Mouse (Mus musculus) stomach, embryonic 14.5 days (tissue): ENCODE results near the gene Ctu2. TPM values are rescaled to one million over a fixed set of nuclear protein-coding genes. Genes with fewer than 3 reads are reported as not detected.

Source experiments
- ATAC-seq: fragments of 200-750 bp; cut with Nextera tagmentation; 2 replicates; pipeline ENCODE4 v1.8.0; 2017; ENCODE audit warnings: low read depth, moderate TSS enrichment; ENCODE audit not compliant: insufficient number of reproducible peaks, insufficient read depth, low FRiP score
- H3K27ac ChIP-seq: fragments of 300-500 bp; sonication (generic); 2 replicates; pipeline ENCODE4 v1.5.1; 2014; ENCODE audit warnings: mild to moderate bottlenecking, low read length, moderate library complexity, mixed read lengths
- H3K27me3 ChIP-seq: fragments of 300-500 bp; sonication (generic); 2 replicates; pipeline ENCODE4 v1.6.1; 2014; ENCODE audit warnings: low read length, control low read depth, mixed read lengths; ENCODE audit not compliant: control insufficient read depth, insufficient read depth
- H3K36me3 ChIP-seq: fragments of 300-500 bp; sonication (generic); 2 replicates; pipeline ENCODE4 v1.6.1; 2014; ENCODE audit warnings: mild to moderate bottlenecking, control low read depth, low read length, moderate library complexity, mixed read lengths; ENCODE audit not compliant: control insufficient read depth, insufficient read depth
- H3K4me1 ChIP-seq: fragments of 300-500 bp; sonication (generic); 2 replicates; pipeline ENCODE4 v1.6.1; 2014; ENCODE audit warnings: low read length, control low read depth, mixed read lengths; ENCODE audit not compliant: control insufficient read depth, insufficient read depth
- H3K4me2 ChIP-seq: fragments of 300-500 bp; sonication (generic); replicated peaks from 2 replicates; pipeline ENCODE4 v1.6.1; 2014; ENCODE audit warnings: low read depth, low read length, control low read depth
- H3K4me3 ChIP-seq: fragments of 300-500 bp; sonication (generic); 2 replicates; pipeline ENCODE4 v1.5.1; 2014; ENCODE audit warnings: low read depth, low read length, control low read depth
- H3K9ac ChIP-seq: fragments of 300-500 bp; sonication (generic); replicated peaks from 2 replicates; pipeline ENCODE4 v1.6.1; 2014; ENCODE audit warnings: low read depth, mild to moderate bottlenecking, control low read depth, low read length, moderate library complexity, mixed read lengths
- H3K9me3 ChIP-seq: fragments of 300-500 bp; sonication (generic); 2 replicates; pipeline ENCODE4 v1.6.1; 2016; ENCODE audit warnings: low read depth, low read length, control low read depth; ENCODE audit not compliant: control insufficient read depth
- WGBS: fragments of 180-500 bp; shearing (Covaris S2); extraction: QIAGEN DNeasy Blood & Tissue Kit; methylation state at CpG from one replicate; pipeline ENCODE4 v1.1.7; 2014; 5-methylcytosine and 5-hydroxymethylcytosine counted together
- microRNA-seq: library from miRNA; unstranded; fragments of <30 nt; microRNA quantifications from one replicate; pipeline ENCODE4, GENCODE M21; 2016
- polyA plus RNA-seq: library from polyadenylated mRNA; unstranded; fragments of >200 nt; fragmentation: Nextera tagmentation; extraction: Ambion mirVana; gene quantifications from 2 replicates; pipeline ENCODE4 v1.2.1, GENCODE M21; 2014

Gene Ctu2
- polyA plus RNA-seq, 1 experiment from 2014 or later, result 54.0 TPM

GRCm38 (mm10) chr8:122527937-122528336, 52.0 kb downstream of the Ctu2 start:
- H3K4me2 ChIP-seq, result no peak overlapping the region
- peaks cover 39% of the 10 kb centered on the region for H3K4me1 ChIP-seq
- ATAC-seq, result no peak
- WGBS, result 93% methylated on average over 3 of the region's 3 CpGs
- H3K27me3 ChIP-seq, result no peaks in the 10 kb centered on the region
- no peak overlapping the region for H3K9ac ChIP-seq
- no peak overlapping the region for H3K4me3 ChIP-seq
- no peaks in the 10 kb centered on the region for H3K36me3 ChIP-seq
- H3K9me3 ChIP-seq, result no peaks in the 10 kb centered on the region
- H3K27ac ChIP-seq, result no peak overlapping the region

- no peak overlapping the region for H3K9ac ChIP-seq
- H3K27ac ChIP-seq, result no peak overlapping the region
- peaks cover 27% of the 10 kb centered on the region for H3K4me1 ChIP-seq
- H3K4me2 ChIP-seq, result no peak overlapping the region
- no peaks in the 10 kb centered on the region for H3K27me3 ChIP-seq
- no peaks in the 10 kb centered on the region for H3K36me3 ChIP-seq
- ATAC-seq, result no peak
- WGBS, result 87% methylated on average over 4 of the region's 4 CpGs
- H3K9me3 ChIP-seq, result no peaks in the 10 kb centered on the region
- no peak overlapping the region for H3K4me3 ChIP-seq
Observed at GRCm38 (mm10) chr8:122529159-122529558, 53.2 kb downstream of the Ctu2 start.

- Histone ChIP-seq H3K4me3 (no peak overlapping the region), H3K36me3 (no peaks in the 10 kb centered on the region), H3K4me2 (no peak overlapping the region), H3K4me1 (peaks cover 14% of the 10 kb centered on the region; the same call in 1 of the 2 replicates), H3K27ac (no peak overlapping the region; the same call in 1 of the 2 replicates), H3K9me3 (no peaks in the 10 kb centered on the region), H3K9ac (no peak overlapping the region), H3K27me3 (no peaks in the 10 kb centered on the region)
- ATAC-seq, result no peak
- WGBS, result 83% methylated on average over 8 of the region's 8 CpGs
Observed at GRCm38 (mm10) chr8:122531312-122531711, 55.4 kb downstream of the Ctu2 start.

Small RNA genes within 50 kb of the gene (microRNA-seq; reads per million reads assigned to microRNA genes)
- gene Gm24366, result not detected

Other genes starting within 250 kb of the Ctu2 start
- gene Zfpm1, start 194.0 kb upstream of the Ctu2 start, polyA plus RNA-seq, result 3.1 TPM in 2 replicates
- gene Trhr2, start 115.4 kb upstream of the Ctu2 start, polyA plus RNA-seq, result not detected in 2 replicates
- 30.5 and 34.8 TPM in 2 replicates for gene Zc3h18, start 99.5 kb upstream of the Ctu2 start, polyA plus RNA-seq
- 0.36 TPM in 1 of 2 replicates, not detected in the other for gene Il17c, start 54.1 kb upstream of the Ctu2 start, polyA plus RNA-seq
- gene Cyba, start 43.2 kb upstream of the Ctu2 start, polyA plus RNA-seq, result 202 and 217 TPM in 2 replicates
- 38.3 and 42.1 TPM in 2 replicates for gene Mvd, start 32.7 kb upstream of the Ctu2 start, polyA plus RNA-seq
- gene Snai3, start 15.4 kb upstream of the Ctu2 start, polyA plus RNA-seq, result 0.39 and 0.46 TPM in 2 replicates
- 31.5 and 34.3 TPM in 2 replicates for gene Rnf166, start 79 bp upstream of the Ctu2 start, polyA plus RNA-seq
- 15.6 and 24.2 TPM in 2 replicates for gene Piezo1, start 75.2 kb downstream of the Ctu2 start, polyA plus RNA-seq
- gene Cdt1, start 91.9 kb downstream of the Ctu2 start, polyA plus RNA-seq, result 34.8 and 36.4 TPM in 2 replicates
- 394 and 436 TPM in 2 replicates for gene Aprt, start 100.8 kb downstream of the Ctu2 start, polyA plus RNA-seq
- 12.6 and 14.6 TPM in 2 replicates for gene Galns, start 135.3 kb downstream of the Ctu2 start, polyA plus RNA-seq
- gene Trappc2l, start 135.5 kb downstream of the Ctu2 start, polyA plus RNA-seq, result 55.9 and 66.9 TPM in 2 replicates
- not detected in 2 replicates for gene Pabpn1l, start 146.6 kb downstream of the Ctu2 start, polyA plus RNA-seq
- 4.1 and 4.4 TPM in 2 replicates for gene Cbfa2t3, start 223.0 kb downstream of the Ctu2 start, polyA plus RNA-seq